Mouse (Mus musculus): ENCODE measurements around the gene Calm3.
A peak's percentile ranks its signal among the peaks of the same experiment; 100 is the strongest.
"Not testable (repeated sequence)": the region's sequence is repeated elsewhere in the genome, so short reads cannot be mapped to it uniquely, and the experiment has no call there.

Calm3 gene

GRCm38 (mm10) chr7:16924037-16924834 lies at the start of gene Calm3:
Calm3 (minus strand) TSS chr7:16924114.
- DNase-seq (ENCODE audit: low spot score in 2 of 2): peak; percentile 100

GRCm38 (mm10) chr7:16971160-16971559 lies 47.2 kb upstream of the Calm3 start:
- no peak for DNase-seq (ENCODE audit: low spot score in 2 of 2)

DNA sequence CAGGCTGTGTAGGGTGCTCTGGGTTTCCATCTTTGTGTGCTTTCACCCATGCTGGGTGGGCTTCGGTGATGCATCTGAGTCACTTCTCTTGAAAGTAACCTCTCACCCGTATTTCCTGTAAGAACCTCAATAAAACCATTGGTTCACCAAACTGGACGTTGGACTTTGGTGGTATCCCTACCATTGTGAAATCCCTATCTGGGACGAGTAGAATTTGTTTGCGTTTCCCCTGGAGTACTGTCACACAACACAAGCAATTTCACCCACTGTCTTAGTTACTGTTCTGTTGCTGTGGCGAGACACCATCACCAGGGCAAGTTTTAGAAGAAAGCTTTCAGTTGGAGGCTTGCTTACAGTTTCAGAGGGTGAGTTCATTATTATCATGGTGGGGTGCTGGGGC lies 44.5 kb upstream of the Calm3 start:
- no peak for DNase-seq (ENCODE audit: low spot score in 2 of 2)

GRCm38 (mm10) chr7:16961678-16962077 lies 37.8 kb upstream of the Calm3 start:
- DNase-seq (ENCODE audit: low spot score in 2 of 2): no peak

DNA sequence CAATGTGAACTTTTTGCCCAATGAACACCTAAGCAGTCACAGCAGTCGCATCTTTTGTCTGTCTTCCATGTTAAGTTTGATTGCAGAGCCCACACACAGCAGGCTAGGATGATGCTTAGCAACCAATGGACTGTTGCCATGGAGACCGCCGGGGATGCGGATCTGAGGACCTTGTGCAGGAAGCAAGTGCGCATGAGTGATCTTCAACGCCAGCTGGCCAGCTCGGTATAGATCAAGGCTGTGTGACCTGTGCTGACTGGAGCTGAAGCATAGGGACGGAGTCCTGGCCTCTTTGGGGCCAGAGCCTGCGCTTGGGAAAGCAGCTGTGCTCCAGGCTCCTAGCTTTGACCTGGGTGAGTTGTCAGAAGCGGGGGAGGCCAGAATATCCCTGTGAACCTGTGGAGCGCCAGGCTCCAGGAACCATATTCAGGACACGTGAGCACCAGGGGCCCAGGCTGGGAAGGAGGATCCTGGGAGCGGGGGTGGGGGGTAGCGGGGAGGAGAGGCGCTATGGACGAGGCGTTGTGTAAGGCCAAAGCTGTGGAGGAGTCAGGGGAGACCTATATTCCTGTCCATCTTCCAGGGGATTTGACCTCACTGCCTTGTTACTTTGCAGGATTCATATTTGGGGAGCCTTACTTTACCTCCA lies 35.7 kb upstream of the Calm3 start, which contains the start of gene Pnmal1:
TSS of gene Pnmal1 (plus strand) at position 141 of the 649 bp plus-strand sequence.
- DNase-seq (ENCODE audit: low spot score in 2 of 2): no peak

DNA sequence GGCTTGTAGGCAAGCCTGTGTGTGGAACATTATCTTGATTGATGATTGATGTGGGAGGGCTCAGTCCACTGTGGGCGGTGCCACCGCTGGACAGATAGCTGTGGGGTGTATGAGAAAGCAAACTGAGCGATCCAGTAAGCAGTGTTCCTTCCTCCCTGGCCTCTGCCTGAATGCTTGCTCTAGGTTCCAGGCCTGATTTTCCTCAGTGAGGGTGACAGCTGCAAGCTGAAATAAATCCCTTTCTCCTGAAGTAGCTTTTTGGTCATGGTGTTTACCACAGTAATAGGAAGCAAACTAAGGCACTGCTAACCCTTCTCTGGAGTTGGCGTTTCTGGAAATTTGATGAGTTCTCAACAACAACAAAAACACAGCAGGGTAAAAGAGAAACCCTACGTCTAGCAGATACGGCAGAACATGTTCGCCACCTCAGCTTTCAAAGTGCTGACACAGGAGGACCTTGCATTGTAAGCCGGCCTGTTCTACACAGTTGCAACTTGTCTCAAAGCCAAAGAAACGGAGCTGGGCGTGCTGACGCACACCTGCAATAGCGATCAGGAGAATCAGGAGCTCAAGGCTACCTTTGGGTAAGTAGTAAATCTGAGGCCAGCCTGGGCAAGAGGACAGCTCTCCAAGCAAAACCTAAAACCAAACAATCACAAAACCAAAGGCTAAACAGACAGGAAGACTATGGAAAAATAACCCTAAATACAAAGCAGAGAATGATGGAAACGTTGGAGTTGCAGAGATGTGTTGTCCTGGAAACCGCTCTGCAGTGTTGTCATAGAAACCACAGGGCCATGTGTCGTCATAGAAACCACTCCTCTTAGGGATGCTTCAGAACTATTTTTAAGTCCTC lies 32.7 kb upstream of the Calm3 start:
- DNase-seq (ENCODE audit: low spot score in 2 of 2): no peak

GRCm38 (mm10) chr7:16955712-16956111 lies 31.8 kb upstream of the Calm3 start:
- DNase-seq (ENCODE audit: low spot score in 2 of 2): no peak

DNA sequence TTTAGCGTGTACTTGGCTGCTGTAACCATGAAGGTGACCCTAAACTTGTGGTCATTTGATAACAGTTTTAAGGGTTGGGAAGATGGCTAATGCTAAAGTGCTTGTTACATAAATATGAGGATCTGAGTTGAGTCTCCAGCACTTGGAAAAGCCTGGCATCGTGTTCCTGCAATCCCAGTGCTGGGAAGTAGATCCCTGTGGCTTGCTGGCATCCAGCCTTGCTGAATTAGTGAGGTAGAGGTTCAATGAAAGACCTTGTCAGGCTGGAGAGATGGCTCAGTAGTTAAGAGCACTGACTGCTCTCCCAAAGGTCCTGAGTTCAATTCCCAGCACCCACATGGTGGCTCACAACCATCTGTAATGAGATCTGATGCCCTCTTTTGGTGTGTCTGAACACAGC lies 29.9 kb upstream of the Calm3 start:
- not testable (repeated sequence) for DNase-seq (ENCODE audit: low spot score in 2 of 2)

- DNase-seq (ENCODE audit: low spot score in 2 of 2): peak; percentile 63 to 78
Observed at GRCm38 (mm10) chr7:16950861-16951635, 27.1 kb upstream of the Calm3 start.

GRCm38 (mm10) chr7:16949908-16950841 lies 26.3 kb upstream of the Calm3 start:
- DNase-seq (ENCODE audit: low spot score in 2 of 2): peak in 1 of 2 experiments; percentile 51

DNA sequence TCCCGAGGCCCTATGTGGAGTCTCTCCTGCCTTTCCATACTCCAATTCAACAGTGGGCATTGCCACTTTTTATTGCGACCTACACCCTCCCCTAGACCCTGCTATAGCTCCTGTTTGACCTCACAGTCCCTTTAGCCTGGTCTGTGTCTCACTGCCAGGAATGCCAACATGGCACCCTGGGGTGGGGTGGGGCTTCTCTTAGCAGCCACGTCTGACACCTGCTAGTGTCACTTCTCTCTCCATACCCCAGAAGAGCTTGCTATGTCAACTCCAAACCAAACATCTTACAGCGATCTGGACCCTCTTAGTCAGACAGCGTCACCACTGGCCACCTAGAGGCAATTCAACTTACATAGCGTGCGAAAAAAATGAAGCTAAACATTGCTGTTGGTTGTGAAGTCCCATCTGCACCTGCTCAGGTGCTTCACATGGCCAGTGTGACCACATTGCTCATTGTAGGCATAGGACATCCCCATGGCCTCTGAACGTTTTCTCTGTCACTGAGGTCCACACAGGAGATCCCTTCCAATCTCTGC lies 25.1 kb upstream of the Calm3 start:
- no peak for DNase-seq (ENCODE audit: low spot score in 2 of 2)

DNA sequence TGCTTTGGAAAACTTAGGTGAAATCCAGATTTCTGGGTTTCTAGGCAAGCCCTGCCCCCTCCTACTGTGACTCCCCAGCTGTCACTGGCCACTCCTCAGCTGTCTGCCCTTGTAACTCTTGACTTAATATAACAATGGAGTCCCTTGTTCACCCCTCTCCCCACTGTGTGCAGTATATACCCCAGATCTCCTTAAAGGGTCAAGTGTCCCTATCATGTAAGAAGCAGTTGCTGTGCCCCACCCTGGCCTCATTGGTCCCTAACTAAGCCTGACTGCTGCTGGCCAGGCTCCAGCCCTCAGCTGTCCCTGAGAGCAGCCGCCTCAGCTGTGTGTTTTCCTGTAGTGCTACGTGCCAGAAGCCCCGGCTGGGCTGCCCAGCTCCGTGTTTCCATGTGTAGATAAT lies 24.0 kb upstream of the Calm3 start:
- no peak for DNase-seq (ENCODE audit: low spot score in 2 of 2)

- no peak for DNase-seq (ENCODE audit: low spot score in 2 of 2)
Observed at GRCm38 (mm10) chr7:16947349-16947895, 23.5 kb upstream of the Calm3 start.

DNA sequence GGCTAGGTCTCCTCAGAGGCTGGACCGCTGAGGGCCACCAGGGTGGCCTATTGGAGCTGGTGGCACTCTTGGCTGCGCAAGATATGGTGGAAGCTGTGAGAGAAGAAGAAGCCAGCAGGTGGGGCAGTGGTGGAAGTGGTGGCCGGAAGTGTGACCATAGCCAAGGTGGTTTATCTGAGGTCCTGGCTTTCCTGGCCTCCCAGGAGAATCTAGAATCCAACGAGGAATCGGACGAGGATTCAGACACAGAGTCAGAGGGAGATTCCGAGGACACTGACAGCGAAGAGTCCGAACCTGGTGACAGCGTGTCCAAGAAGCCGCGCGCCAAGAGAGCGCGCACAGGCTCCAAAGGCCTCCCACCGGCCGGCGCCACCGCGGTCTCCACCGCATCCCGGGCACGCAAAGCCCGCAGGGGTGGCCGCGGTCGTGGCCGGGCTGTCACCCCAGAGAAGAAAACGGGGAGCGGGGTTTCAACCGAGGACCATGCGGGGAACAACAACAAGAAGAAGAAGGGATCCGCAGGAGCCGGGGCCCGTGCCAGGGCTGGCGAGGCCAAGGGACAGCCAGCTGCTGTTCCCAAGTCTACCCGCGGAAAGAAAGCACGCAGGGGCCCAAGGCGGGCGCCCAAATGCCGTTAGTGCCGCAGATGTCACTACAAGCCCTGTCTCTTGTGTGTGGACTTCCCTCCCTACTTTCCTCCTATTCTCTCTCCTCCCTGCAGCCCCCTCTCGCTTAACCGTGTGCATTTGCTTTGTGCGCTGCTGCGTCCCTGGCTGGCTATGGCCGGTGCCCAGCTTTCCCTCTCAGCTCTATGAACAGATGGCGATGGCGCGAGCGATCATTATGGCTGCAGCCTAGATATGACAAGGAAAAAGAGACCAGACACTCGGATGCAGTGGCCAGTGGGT lies 22.8 kb upstream of the Calm3 start:
- DNase-seq (ENCODE audit: low spot score in 2 of 2): no peak

- DNase-seq (ENCODE audit: low spot score in 2 of 2): no peak
Observed at GRCm38 (mm10) chr7:16945419-16945818, 21.5 kb upstream of the Calm3 start.

DNA sequence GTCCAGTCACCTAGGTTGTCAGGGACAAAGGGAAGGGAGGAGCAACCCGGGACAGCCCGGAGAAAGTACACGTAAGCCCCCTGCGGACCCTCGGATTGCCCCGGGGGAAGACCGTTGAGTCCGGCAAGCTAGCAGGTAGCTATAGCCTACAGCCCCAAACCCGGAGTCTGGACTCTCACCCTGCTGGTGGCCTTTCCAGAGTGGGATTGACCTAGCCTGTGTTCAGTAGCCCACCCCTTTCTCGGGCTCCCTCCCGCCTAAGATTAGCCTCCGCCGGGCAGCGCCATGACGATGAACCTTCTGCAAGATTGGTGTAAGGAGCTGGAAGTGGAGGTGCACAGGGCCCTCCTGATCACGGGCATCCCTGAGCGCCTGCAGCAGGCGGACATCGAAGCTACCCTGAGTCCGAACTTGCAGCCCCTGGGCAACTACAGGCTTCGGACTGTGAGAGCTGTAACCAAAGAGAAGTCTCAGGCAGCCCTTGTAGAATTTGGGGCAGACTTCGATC lies 20.9 kb upstream of the Calm3 start:
- no peak for DNase-seq (ENCODE audit: low spot score in 2 of 2)

DNA sequence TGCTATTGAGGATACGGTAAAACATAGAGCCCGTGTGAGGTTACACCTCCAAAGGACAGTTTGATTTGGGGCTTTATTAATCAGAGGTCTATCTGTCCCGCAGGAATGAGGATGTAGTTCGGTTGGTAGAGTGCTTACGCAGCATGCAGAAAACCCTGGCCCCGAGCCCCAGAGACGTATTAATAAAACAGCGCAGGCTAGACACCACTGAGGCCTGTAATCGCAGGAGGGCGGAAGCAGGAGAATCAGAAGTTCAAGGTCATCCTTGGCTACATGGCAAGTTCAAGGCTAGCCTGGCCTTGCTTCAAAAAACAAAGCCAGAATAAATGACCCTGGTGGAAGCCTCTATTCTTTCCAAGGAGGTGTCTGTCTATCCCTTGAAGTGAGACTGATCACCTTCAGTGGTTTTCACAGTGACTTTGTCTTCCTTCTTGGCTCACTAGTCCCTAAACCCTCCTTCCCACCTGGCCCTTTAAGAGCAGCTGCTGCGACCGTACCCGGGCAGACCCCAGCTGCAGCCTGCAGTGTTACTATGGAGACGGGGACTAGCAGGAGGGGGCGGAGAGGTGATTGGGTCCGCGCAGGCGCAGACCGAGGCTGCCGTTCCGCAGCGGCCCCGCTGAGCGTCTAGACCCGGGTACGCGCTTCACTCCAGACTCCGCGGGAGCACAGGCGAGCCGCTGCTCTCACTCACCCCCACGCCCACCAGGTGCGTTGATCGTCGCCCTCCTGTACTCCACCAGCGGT lies 20.3 kb upstream of the Calm3 start, which contains the start of gene Pnmal2:
TSS of gene Pnmal2 (plus strand) at position 622 of the 747 bp plus-strand sequence.
- peak in 1 of 2 experiments; percentile 48 for DNase-seq (ENCODE audit: low spot score in 2 of 2)

GRCm38 (mm10) chr7:16942861-16943260 lies 18.9 kb upstream of the Calm3 start:
- DNase-seq (ENCODE audit: low spot score in 2 of 2): no peak
